Mouse (Mus musculus): ENCODE measurements around the gene Pfkm. TPM values are rescaled to one million over a fixed set of nuclear protein-coding genes. Genes with fewer than 3 reads are reported as not detected.

Pfkm gene
- total and polyA plus RNA-seq, 3 experiments: 23.5 to 37.9 (median 29.6) TPM

DNA sequence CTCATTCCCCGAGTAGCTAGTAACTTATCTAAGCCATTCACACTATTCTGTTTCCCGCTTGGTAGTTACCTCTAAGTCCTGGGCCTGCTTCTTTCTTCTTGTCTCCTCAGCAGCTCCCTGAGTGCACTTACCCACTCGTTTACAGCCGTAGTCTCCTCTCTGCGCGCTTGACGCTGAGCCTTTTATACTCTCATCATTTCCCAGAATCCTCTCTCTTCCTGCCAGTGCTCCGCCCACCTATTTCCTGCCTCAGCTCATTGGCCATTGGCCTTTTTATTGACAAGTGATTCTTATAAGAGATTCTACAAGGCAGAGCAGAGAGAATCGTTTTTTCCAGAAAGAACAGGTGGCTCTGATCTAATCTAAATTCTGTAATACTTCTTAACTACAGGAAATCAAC, 6.1 kb downstream of the Pfkm start:
- Histone ChIP-seq H3K27ac (ENCODE audit: insufficient read depth, low read depth) (no peak overlapping the region), H3K79me2 (replicated peaks; ENCODE audit: control insufficient read depth, extremely low read depth, insufficient read depth, poor library complexity, severe bottlenecking) (no peaks in the 10 kb centered on the region), H3K9me3 (replicated peaks; ENCODE audit: low read length) (peaks cover 2% of the 10 kb centered on the region), H3K4me1 (ENCODE audit: control insufficient read depth in 1 of 2, insufficient read depth in 2 of 2) (peaks cover 0 to 11% of the 10 kb centered on the region in 2 experiments; a peak in 2 of 4 replicates), H3K9ac (ENCODE audit: insufficient read depth, low read depth) (no peak overlapping the region), H3K27me3 (replicated peaks) (peaks cover 2% of the 10 kb centered on the region), H3K4me3 (replicated peaks in 1 of 3; ENCODE audit: low read depth in 2 of 3, low read length in 2 of 3, poor library complexity in 1 of 3) (peak overlapping the region in 1 of 3 experiments; percentile 8), H3K36me3 (replicated peaks in 1 of 2; ENCODE audit: control insufficient read depth in 1 of 2, insufficient read depth in 1 of 2, low read length in 1 of 2) (peaks cover 0 to 6% of the 10 kb centered on the region in 2 experiments), H3K4me2 (ENCODE audit: insufficient read depth, low read depth, poor library complexity, severe bottlenecking) (no peak overlapping the region)
- no peak for DNase-seq (ENCODE audit: extremely low read depth)
- no peak for TF ChIP-seq UBTF (IDR thresholded peaks at IDR 0.05; ENCODE audit: low read depth, low read length)
- peak; percentile 65 for TF ChIP-seq TBP (conservative IDR thresholded peaks at IDR 0.05; ENCODE audit: low read depth, low read length)
- TF ChIP-seq HCFC1 (IDR thresholded peaks at IDR 0.05; ENCODE audit: low read depth, low read length): peak; percentile 40; the same call in 1 of the 2 replicates
- dilution Hi-C loops (cut with MboI; ENCODE audit: extremely low pct_ligation_motif_present, extremely low pct_unique_long_range_greater_than_20kb, low sequenced_read_pairs) (no loop called here), in situ Hi-C loops (cut with MboI; ENCODE audit: low pct_ligation_motif_present, low pct_unique_long_range_greater_than_20kb, low sequenced_read_pairs) (no loop called here)

DNA sequence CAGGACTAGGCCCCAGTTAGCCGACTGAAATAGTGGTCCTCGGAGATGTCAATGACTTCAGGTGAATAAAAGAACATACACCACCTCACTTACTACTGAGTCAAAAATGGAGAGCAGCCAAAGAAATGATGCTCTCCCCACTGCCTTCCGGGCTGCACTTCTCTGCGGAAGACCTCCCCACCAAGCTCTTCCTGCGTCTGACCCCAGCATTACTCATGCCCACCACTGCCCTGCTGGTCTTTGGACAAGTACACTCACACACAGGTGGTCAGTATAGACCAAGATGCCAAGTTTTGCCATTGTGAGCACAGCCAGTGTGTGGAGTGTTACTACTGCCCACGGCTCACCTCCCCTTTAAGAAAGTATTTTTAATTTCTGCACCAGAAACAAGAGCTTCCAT, 10.0 kb downstream of the Pfkm start:
- no peak overlapping the region for H3K27ac ChIP-seq (ENCODE audit: insufficient read depth, low read depth)
- no peak overlapping the region for H3K9ac ChIP-seq (ENCODE audit: insufficient read depth, low read depth)
- 0 out of 4 replicates have a peak, but pooled peaks cover 0 to 3% of the 10 kb centered on the region in 2 experiments for H3K4me1 ChIP-seq (ENCODE audit: control insufficient read depth in 1 of 2, insufficient read depth in 2 of 2)
- H3K4me2 ChIP-seq (ENCODE audit: insufficient read depth, low read depth, poor library complexity, severe bottlenecking): no peak overlapping the region
- no peak for TF ChIP-seq IRF4 (IDR thresholded peaks at IDR 0.05; ENCODE audit: low read depth, low read length)
- no peak for TF ChIP-seq MAFK (IDR thresholded peaks at IDR 0.05; ENCODE audit: insufficient replicate concordance, low read length)
- no peak for TF ChIP-seq JUND (conservative IDR thresholded peaks at IDR 0.05; ENCODE audit: low read depth, low read length)
- no peak for TF ChIP-seq ETS1 (conservative IDR thresholded peaks at IDR 0.05; ENCODE audit: low read depth, low read length)
- TF ChIP-seq HCFC1 (IDR thresholded peaks at IDR 0.05; ENCODE audit: low read depth, low read length): no peak
- TF ChIP-seq ZKSCAN1 (IDR thresholded peaks at IDR 0.05; ENCODE audit: borderline replicate concordance, low read depth, low read length): no peak
- TF ChIP-seq NRF1 (IDR thresholded peaks at IDR 0.05; ENCODE audit: low read depth, low read length): no peak
- no peak for TF ChIP-seq ZMIZ1 (IDR thresholded peaks at IDR 0.05; ENCODE audit: low read depth, low read length)
- no peak for TF ChIP-seq GABPA (IDR thresholded peaks at IDR 0.05; ENCODE audit: insufficient replicate concordance, low read depth, low read length)
- no peak for TF ChIP-seq PAX5 (IDR thresholded peaks at IDR 0.05; ENCODE audit: low read length)
- no peak for TF ChIP-seq ZNF384 (IDR thresholded peaks at IDR 0.05; ENCODE audit: low read depth, low read length)
- TF ChIP-seq TCF12 (IDR thresholded peaks at IDR 0.05; ENCODE audit: low read depth, low read length): no peak
- TF ChIP-seq RCOR1 (conservative IDR thresholded peaks at IDR 0.05; ENCODE audit: low read depth, low read length): no peak
- no peak overlapping the region for H3K4me3 ChIP-seq (replicated peaks in 1 of 3; ENCODE audit: low read depth in 2 of 3, low read length in 2 of 3, poor library complexity in 1 of 3)
- H3K9me3 ChIP-seq (replicated peaks; ENCODE audit: low read length): no peaks in the 10 kb centered on the region
- in situ Hi-C loops (cut with MboI; ENCODE audit: low pct_ligation_motif_present, low pct_unique_long_range_greater_than_20kb, low sequenced_read_pairs) (no loop called here), dilution Hi-C loops (cut with MboI; ENCODE audit: extremely low pct_ligation_motif_present, extremely low pct_unique_long_range_greater_than_20kb, low sequenced_read_pairs) (no loop called here)
- H3K79me2 ChIP-seq (replicated peaks; ENCODE audit: control insufficient read depth, extremely low read depth, insufficient read depth, poor library complexity, severe bottlenecking): no peaks in the 10 kb centered on the region
- H3K36me3 ChIP-seq (replicated peaks in 1 of 2; ENCODE audit: control insufficient read depth in 1 of 2, insufficient read depth in 1 of 2, low read length in 1 of 2): no peaks in the 10 kb centered on the region
- no peak for DNase-seq (ENCODE audit: extremely low read depth)
- peaks cover 7% of the 10 kb centered on the region for H3K27me3 ChIP-seq (replicated peaks)

Data from CH12.LX (cell line).